Mouse (Mus musculus) ES-Bruce4 (cell line): Measurements from ENCODE around the gene Ifit1. TPM values are rescaled to one million over a fixed set of nuclear protein-coding genes. Genes with fewer than 3 reads are reported as not detected.

Source experiments
- H3K27ac ChIP-seq: 2 replicates; pipeline ENCODE4 v1.5.1; 2012; ENCODE audit warnings: low read length, inconsistent platforms; ENCODE audit not compliant: insufficient read depth
- H3K27me3 ChIP-seq: 2 replicates; pipeline ENCODE4 v1.6.1; 2012; ENCODE audit warnings: mild to moderate bottlenecking, low read length, inconsistent platforms; ENCODE audit not compliant: control insufficient read depth, poor library complexity, insufficient read depth, severe bottlenecking
- H3K36me3 ChIP-seq: 2 replicates; pipeline ENCODE4 v1.6.1; 2012; ENCODE audit warnings: inconsistent platforms, mild to moderate bottlenecking, low read length, moderate library complexity; ENCODE audit not compliant: control insufficient read depth, poor library complexity, insufficient read depth, severe bottlenecking
- H3K4me1 ChIP-seq: one replicate; pipeline ENCODE4 v1.8.1; 2011; ENCODE audit warnings: low read length; ENCODE audit not compliant: control insufficient read depth, insufficient read depth
- H3K4me3 ChIP-seq: 2 replicates; pipeline ENCODE4 v1.5.1; 2011; ENCODE audit warnings: low read depth, mild to moderate bottlenecking, low read length
- H3K9ac ChIP-seq: 2 replicates; pipeline ENCODE4 v1.6.1; 2012; ENCODE audit warnings: low read depth, mild to moderate bottlenecking, inconsistent platforms; ENCODE audit not compliant: poor library complexity, severe bottlenecking
- H3K9me3 ChIP-seq: replicated peaks from 2 replicates; pipeline ENCODE4 v1.6.1; 2012; ENCODE audit warnings: mild to moderate bottlenecking, low read length, inconsistent platforms; ENCODE audit not compliant: control insufficient read depth, poor library complexity, insufficient read depth, severe bottlenecking
- CTCF ChIP-seq: IDR thresholded peaks from one replicate; pipeline ENCODE4 v1.8.1; 2011; ENCODE audit warnings: low read depth, low read length
- EP300 ChIP-seq: IDR thresholded peaks from 2 replicates; pipeline ENCODE4 v1.6.1; 2011; ENCODE audit warnings: low read depth, low read length; ENCODE audit not compliant: insufficient read depth
- POLR2A ChIP-seq: IDR thresholded peaks from one replicate; pipeline ENCODE4 v1.8.1; 2011; ENCODE audit warnings: low read length; ENCODE audit not compliant: insufficient read depth
- polyA plus RNA-seq: library from polyadenylated mRNA; stranded (reverse); fragments of >200 nt; gene quantifications from 2 replicates; pipeline ENCODE4 v1.2.4, GENCODE M21; 2011; ENCODE audit warnings: low read depth; ENCODE audit not compliant: missing spikeins, insufficient read depth, insufficient read length

The Ifit1 gene
- polyA plus RNA-seq, 1 experiment, result 2.5 TPM

GRCm38 (mm10) chr19:34650276-34650675 lies 9.6 kb downstream of the Ifit1 start:
- no peak overlapping the region for H3K9ac ChIP-seq
- H3K36me3 ChIP-seq, result no peaks in the 10 kb centered on the region
- H3K4me3 ChIP-seq, result no peak overlapping the region
- no peaks in the 10 kb centered on the region for H3K9me3 ChIP-seq
- TF ChIP-seq EP300 (no peak), CTCF (no peak), POLR2A (no peak)
- H3K27me3 ChIP-seq, result no peaks in the 10 kb centered on the region
- H3K27ac ChIP-seq, result no peak overlapping the region
- peaks cover 2% of the 10 kb centered on the region for H3K4me1 ChIP-seq

GRCm38 (mm10) chr19:34650997-34651396 lies 10.3 kb downstream of the Ifit1 start:
- Histone ChIP-seq H3K36me3 (no peaks in the 10 kb centered on the region), H3K4me3 (no peak overlapping the region), H3K27me3 (no peaks in the 10 kb centered on the region), H3K9ac (no peak overlapping the region), H3K4me1 (peaks cover 2% of the 10 kb centered on the region), H3K27ac (no peak overlapping the region), H3K9me3 (no peaks in the 10 kb centered on the region)
- TF ChIP-seq CTCF, result no peak
- TF ChIP-seq POLR2A, result no peak
- no peak for TF ChIP-seq EP300

GRCm38 (mm10) chr19:34655227-34655805 lies 14.6 kb downstream of the Ifit1 start:
- H3K36me3 ChIP-seq, result no peaks in the 10 kb centered on the region
- no peaks in the 10 kb centered on the region for H3K9me3 ChIP-seq
- H3K27me3 ChIP-seq, result no peaks in the 10 kb centered on the region
- TF ChIP-seq POLR2A (no peak), EP300 (peak; percentile 78; the same call in 1 of the 2 replicates)
- peaks cover 2% of the 10 kb centered on the region for H3K4me1 ChIP-seq
- H3K4me3 ChIP-seq, result no peak overlapping the region
- no peak overlapping the region for H3K9ac ChIP-seq
- H3K27ac ChIP-seq, result peak overlapping the region; percentile 89

- peak overlapping the region; percentile 89; the same call in 1 of the 2 replicates for H3K27ac ChIP-seq
- peaks cover 2% of the 10 kb centered on the region for H3K4me1 ChIP-seq
- H3K9me3 ChIP-seq, result no peaks in the 10 kb centered on the region
- no peak overlapping the region for H3K4me3 ChIP-seq
- H3K27me3 ChIP-seq, result no peaks in the 10 kb centered on the region
- H3K36me3 ChIP-seq, result no peaks in the 10 kb centered on the region
- no peak overlapping the region for H3K9ac ChIP-seq
- no peak for TF ChIP-seq POLR2A
- TF ChIP-seq CTCF, result no peak
- no peak for TF ChIP-seq EP300
Measured at GRCm38 (mm10) chr19:34656511-34657298, 16.0 kb downstream of the Ifit1 start.

- peak overlapping the region; percentile 50; the same call in 1 of the 2 replicates for H3K4me3 ChIP-seq
- H3K27ac ChIP-seq, result no peak overlapping the region
- H3K27me3 ChIP-seq, result no peaks in the 10 kb centered on the region
- H3K9me3 ChIP-seq, result no peaks in the 10 kb centered on the region
- peak; percentile 12 for TF ChIP-seq CTCF
- TF ChIP-seq EP300, result no peak
- no peaks in the 10 kb centered on the region for H3K36me3 ChIP-seq
- H3K4me1 ChIP-seq, result no peaks in the 10 kb centered on the region
- H3K9ac ChIP-seq, result no peak overlapping the region
Measured at GRCm38 (mm10) chr19:34662067-34662507, 21.4 kb downstream of the Ifit1 start.

- Histone ChIP-seq H3K4me1 (no peaks in the 10 kb centered on the region), H3K27ac (no peak overlapping the region), H3K9ac (no peak overlapping the region), H3K27me3 (no peaks in the 10 kb centered on the region), H3K9me3 (no peaks in the 10 kb centered on the region), H3K4me3 (no peak overlapping the region), H3K36me3 (no peaks in the 10 kb centered on the region)
- TF ChIP-seq EP300 (no peak), POLR2A (no peak), CTCF (no peak)
Measured at GRCm38 (mm10) chr19:34662740-34663139, 22.1 kb downstream of the Ifit1 start.
